Mouse (Mus musculus) cortical plate, adult 2 months (tissue): Measurements from ENCODE around the gene Fam161b.

Source experiments
- CTCF ChIP-seq: fragments of 200-500 bp; IDR thresholded peaks from 2 replicates; pipeline ENCODE4 v1.5.1; 2011; ENCODE audit warnings: mild to moderate bottlenecking, control low read depth, low read length; ENCODE audit not compliant: insufficient read depth; ENCODE audit errors: extremely low read depth
- POLR2A ChIP-seq: fragments of 200-500 bp; IDR thresholded peaks from 2 replicates; pipeline ENCODE4 v1.6.1; 2011; ENCODE audit warnings: mild to moderate bottlenecking, low read length, control low read depth; ENCODE audit not compliant: insufficient read depth; ENCODE audit errors: extremely low read depth

- TF ChIP-seq CTCF: no peak
- TF ChIP-seq POLR2A: no peak
These were observed 12.3 kb upstream of the Fam161b start for GRCm38 (mm10) chr12:84373831-84374481.
